Mouse (Mus musculus) CD4-positive naive resting alpha-beta T cell, adult 57 days (primary cell): ENCODE data around the gene D930007J09Rik. TPM values are rescaled to one million over a fixed set of nuclear protein-coding genes. Genes with fewer than 3 reads are reported as not detected.

Source experiments
- total RNA-seq: library from RNA; stranded (reverse); gene quantifications from one replicate; pipeline ENCODE4 v1.2.4, GENCODE M21; 2023

The D930007J09Rik gene
- not detected for total RNA-seq

DNA sequence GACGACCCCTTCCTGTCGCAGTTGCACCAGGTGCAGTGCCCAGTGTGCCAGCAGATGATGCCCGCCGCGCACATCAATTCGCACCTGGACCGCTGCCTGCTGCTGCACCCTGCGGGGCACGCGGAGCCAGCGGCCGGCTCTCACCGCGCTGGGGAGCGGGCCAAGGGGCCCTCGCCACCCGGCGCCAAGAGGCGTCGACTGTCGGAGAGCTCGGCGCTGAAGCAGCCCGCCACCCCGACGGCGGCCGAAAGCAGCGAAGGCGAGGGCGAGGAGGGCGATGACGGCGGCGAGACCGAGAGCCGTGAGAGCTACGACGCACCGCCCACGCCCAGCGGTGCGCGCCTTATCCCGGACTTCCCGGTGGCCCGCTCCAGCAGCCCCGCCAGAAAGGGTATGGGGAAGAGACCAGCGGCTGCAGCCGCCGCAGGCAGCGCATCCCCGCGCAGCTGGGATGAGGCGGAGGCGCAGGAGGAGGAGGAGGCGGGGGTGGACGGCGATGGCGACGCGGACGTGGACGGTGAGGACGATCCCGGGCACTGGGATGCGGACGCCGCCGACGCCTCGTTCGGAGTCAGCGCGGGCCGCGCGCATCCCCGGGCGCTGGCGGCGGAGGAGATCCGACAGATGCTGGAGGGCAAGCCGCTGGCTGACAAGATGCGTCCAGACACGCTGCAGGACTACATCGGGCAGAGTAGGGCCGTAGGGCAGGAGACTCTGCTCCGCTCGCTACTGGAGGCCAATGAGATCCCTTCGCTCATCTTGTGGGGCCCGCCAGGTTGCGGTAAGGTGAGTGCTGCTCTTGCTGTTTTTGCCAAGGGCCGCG, at the start of gene D930007J09Rik:
Gene D930007J09Rik, minus strand, starts transcription at position 591 of the 823 bp plus-strand sequence.

GRCm38 (mm10) chr13:32850668-32851404, 48.2 kb upstream of the D930007J09Rik start, which contains the start of gene Serpinb1a:
Serpinb1a (minus strand) TSS chr13:32851185.

GRCm38 (mm10) chr13:32801693-32802221, 892 bp downstream of the D930007J09Rik start, which contains the start of gene Wrnip1:
Wrnip1 (plus strand) TSS chr13:32802038.

GRCm38 (mm10) chr13:32783816-32784215, 18.8 kb downstream of the D930007J09Rik start, which contains the start of gene Mylk4:
Mylk4 (minus strand) TSS chr13:32783954.

Other genes with a start within 250 kb of the D930007J09Rik start
- gene Mylk4, start 18.9 kb downstream of the D930007J09Rik start, total RNA-seq: not detected
- 44.3 TPM for gene Wrnip1, start 811 bp downstream of the D930007J09Rik start, total RNA-seq
- gene Serpinb1a, start 48.3 kb upstream of the D930007J09Rik start, total RNA-seq: 8.4 TPM
- not detected for gene Serpinb1c, start 95.4 kb upstream of the D930007J09Rik start, total RNA-seq
- gene Serpinb6b, start 162.4 kb upstream of the D930007J09Rik start, total RNA-seq: 10.3 TPM
- 5.6 TPM for gene Serpinb9, start 200.4 kb upstream of the D930007J09Rik start, total RNA-seq
- gene Serpinb9b, start 224.6 kb upstream of the D930007J09Rik start, total RNA-seq: not detected